Mouse (Mus musculus) Patski (cell line): Measurements from ENCODE around the gene Rnase2b. TPM values are rescaled to one million over a fixed set of nuclear protein-coding genes. Genes with fewer than 3 reads are reported as not detected.
"Not testable (repeated sequence)": the region's sequence is repeated elsewhere in the genome, so short reads cannot be mapped to it uniquely, and the experiment has no call there.

Source experiments
- ATAC-seq: fragments of 100-300 bp; one replicate; pipeline ENCODE4 v1.8.0; 2021
- CTCF ChIA-PET: fragments of 350-600 bp; sonication (Branson Sonifier 250); formaldehyde crosslinking; loops from one replicate; lab custom pipeline; 2022; ENCODE audit warnings: inconsistent platforms; lab: Charles Lee
- POLR2A ChIA-PET: fragments of 350-600 bp; sonication (Branson Sonifier 250); formaldehyde crosslinking; loops from one replicate; lab custom pipeline; 2022; ENCODE audit warnings: antibody characterized with exemption, inconsistent platforms; lab: Charles Lee
- DNase-seq: peaks from one replicate; pipeline ENCODE4 v3.0.0-alpha.2; 2011; ENCODE audit warnings: low read depth, low spot score
- H3K27me3 ChIP-seq: fragments of 371-371 bp; one replicate; pipeline ENCODE4 v1.5.1; 2021
- CTCF ChIP-seq: fragments of 100-300 bp; IDR thresholded peaks from one replicate; pipeline ENCODE4 v1.5.1; 2021
- in situ Hi-C: fragments of 300-500 bp; cut with MboI; formaldehyde crosslinking; loops from 3 replicates; pipeline ENCODE4 v1.11.1; 2018; ENCODE audit warnings: low pct_unique_long_range_greater_than_20kb, mixed read lengths
- polyA plus RNA-seq: library from polyadenylated mRNA; unstranded; gene quantifications from one replicate; pipeline ENCODE4 v1.2.3, GENCODE M21; 2021

Rnase2b gene
- not detected for polyA plus RNA-seq

DNA sequence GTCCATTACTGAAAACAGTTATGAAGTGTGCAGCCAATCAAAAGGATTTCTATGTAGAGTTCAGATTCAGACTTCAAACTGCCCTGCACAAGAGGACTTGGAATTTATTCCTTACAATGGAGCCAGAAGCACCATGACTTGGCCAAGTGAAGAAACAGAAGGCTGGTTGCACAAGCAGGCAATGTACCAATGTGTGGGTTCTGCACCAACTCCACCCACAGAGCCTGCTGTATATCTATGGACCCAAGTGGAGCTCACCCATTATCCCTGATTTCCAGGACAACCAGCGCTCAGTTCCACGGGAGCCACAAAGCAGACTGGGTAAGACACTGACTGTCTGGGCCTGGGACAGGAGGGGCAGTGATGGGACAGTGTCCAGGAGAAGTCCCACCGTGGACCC, at the start of gene Rnase2b:
Gene Rnase2b (plus strand): TSS at position 285 of the 400 bp plus-strand sequence.
- CTCF ChIA-PET, in situ Hi-C loops, DNase-seq, POLR2A ChIA-PET, ATAC-seq, H3K27me3 ChIP-seq: not testable (repeated sequence)

DNA sequence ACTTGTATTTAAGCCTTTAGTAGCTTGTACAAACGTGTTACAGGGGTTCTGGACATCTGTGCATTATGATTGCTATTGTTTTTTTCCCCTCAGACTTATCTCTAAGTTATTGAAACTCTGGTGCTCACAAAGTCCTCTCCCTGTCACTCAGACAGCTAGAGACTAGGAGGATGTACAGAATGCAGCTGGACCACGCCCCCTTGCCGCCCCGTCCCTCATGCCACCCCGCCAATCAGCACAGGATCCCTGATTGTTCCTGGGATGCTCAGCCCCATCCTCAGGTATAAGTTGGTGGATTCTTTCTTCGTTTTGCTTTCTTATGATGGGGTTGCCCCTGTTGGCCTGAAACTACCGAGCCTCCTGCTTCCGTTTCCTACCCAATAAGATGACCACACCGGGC, 48.6 kb upstream of the Rnase2b start:
- DNase-seq: no peak
- no peak for TF ChIP-seq CTCF
- ChIA-PET POLR2A (no interaction called here), CTCF (no interaction called here)
- in situ Hi-C loops: no loop called here
- no peaks in the 10 kb centered on the region for H3K27me3 ChIP-seq
- no peak for ATAC-seq

DNA sequence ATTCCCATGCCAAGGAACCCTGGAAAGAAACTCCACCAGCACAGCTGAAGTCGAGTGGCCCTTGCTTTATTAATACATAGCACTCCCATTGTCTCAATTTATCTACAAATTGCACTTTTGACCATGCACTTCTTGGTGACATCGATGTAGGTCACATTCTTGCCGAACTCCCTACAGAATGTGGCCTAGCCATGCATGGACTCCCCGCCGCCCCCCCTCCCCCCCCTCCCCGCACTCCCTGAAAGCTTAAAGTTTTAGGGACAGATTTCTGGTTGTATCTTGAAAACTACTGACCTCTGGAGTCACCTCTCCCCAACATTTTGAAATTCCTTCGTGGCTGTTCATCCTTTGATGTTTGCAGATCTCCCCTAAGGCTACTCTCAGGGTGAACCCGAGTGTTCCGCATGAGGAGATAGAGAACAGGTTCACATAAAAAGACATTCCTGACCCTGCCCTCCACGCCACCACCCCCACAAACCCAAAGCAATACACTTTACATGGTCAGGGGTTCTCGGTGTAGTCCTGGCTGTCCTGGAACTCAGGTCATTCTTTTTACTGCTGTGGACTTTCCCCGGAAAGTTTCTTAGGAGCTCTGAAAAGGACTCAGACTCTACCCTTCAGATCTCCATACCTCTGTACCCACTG, 48.0 kb upstream of the Rnase2b start, which contains the start of gene Eddm3b:
Gene Eddm3b (plus strand): TSS at position 511 of the 645 bp plus-strand sequence.
- H3K27me3 ChIP-seq: no peaks in the 10 kb centered on the region

DNA sequence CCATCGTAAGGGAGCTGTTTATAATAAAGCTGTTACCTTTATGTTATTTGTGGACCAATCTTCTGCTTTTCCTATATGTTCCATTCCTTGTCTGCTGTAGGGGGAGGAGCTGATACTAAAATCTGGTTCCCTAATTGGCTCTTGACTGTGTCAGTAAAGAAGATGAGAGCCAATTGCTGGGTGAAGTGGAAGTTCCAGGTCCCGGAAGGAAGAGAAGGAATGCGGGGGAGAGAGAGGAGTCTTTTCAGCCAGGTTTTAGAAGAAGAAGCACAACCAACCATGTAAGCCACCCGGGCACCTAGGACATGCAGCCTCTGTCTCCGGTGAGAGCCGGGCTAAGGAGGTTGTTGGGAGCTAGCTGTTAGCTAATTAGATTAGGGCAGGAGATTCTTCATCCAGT, 36.4 kb upstream of the Rnase2b start:
- no peak for TF ChIP-seq CTCF
- ATAC-seq (no peak), DNase-seq (no peak)
- ChIA-PET POLR2A (no interaction called here), CTCF (no interaction called here)
- in situ Hi-C loops: no loop called here
- no peaks in the 10 kb centered on the region for H3K27me3 ChIP-seq

More for the DNA sequence above, 48.0 kb upstream of the Rnase2b start, which contains the start of gene Eddm3b:
- DNase-seq: no peak
- peak; percentile 54 for ATAC-seq
- in situ Hi-C loops: no loop called here
- ChIA-PET POLR2A (no interaction called here), CTCF (no interaction called here)
- no peak for TF ChIP-seq CTCF

DNA sequence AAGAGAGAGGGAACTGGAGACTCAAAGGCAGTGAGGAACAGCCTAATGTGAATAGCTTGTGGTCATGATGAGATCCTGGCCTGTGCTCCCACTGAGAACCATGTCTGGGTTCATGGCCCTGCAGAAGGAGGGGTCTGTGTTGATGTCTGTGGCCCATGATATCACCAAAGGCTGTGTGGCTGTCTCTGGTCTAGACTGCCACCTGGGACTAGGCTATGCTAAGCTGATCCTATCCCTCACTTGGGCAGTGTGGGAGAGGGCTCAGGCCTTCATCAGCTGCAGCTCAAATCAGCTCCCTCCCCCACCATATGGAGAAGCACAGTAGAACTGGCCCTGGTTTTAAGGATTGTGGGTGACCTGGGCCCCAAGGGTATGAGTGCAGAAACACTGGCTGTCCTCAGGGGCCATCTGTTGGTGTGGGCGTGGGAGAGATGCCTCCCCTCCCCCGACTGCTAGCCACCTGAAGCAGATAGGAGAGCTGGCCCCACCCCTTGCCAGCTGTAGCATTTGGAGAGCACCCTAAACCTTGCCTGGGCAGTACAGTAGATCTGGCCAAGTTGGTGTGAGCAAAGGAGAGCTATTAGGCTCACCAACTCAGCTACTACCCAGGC, 34.3 kb upstream of the Rnase2b start:
- in situ Hi-C loops: no loop called here
- ChIA-PET POLR2A (no interaction called here), CTCF (no interaction called here)
- ATAC-seq (no peak), DNase-seq (no peak)
- no peak for TF ChIP-seq CTCF
- H3K27me3 ChIP-seq: no peaks in the 10 kb centered on the region

DNA sequence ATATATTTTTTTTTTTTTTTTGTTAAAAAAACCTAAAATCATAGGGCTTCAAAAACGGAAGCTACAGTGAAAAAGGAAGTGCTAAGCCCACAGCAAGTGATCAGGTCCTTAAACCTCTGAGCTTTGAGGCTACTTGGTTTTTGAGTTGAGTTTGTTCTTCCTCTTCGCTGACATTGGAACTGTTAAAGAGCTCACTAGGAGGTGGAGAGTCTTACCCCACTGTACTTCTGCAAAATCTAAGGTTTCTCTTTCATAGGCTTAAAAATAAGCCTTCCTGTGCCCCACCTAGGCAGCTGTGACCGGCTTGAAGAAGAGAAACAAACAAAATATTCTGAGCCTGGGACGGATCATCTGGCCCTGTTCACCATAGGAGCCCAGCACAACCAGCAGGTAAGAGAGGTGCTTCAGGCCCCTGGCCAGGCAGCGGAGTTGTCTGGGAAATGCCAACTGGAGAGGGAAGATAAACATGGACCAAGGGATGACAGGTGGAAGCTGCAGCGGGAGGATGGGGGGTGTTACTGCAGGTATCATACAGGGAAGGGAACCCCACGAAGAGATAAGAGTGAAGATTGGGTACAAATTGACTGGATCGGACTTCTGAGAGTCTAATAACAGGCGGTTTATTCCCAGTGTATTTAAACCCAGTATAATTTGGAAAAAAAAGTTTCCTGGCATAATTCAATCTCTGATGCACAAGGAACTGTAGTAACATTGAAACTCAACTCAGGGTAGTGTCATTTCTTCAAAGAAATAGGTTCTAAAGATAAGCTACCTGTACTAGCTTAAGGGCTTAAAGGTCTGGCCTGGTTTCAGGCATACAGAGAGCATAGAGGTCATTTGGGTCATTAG, 33.1 kb upstream of the Rnase2b start:
- no peak for DNase-seq
- CTCF ChIA-PET: no interaction called here
- POLR2A ChIA-PET: interaction anchor here (0.6 kb wide), 1 partner anchor 1787 kb away, joined by 3 read pairs; no protein-coding TSS in a partner anchor
- H3K27me3 ChIP-seq: no peaks in the 10 kb centered on the region
- no peak for TF ChIP-seq CTCF
- in situ Hi-C loops: no loop called here
- no peak for ATAC-seq

DNA sequence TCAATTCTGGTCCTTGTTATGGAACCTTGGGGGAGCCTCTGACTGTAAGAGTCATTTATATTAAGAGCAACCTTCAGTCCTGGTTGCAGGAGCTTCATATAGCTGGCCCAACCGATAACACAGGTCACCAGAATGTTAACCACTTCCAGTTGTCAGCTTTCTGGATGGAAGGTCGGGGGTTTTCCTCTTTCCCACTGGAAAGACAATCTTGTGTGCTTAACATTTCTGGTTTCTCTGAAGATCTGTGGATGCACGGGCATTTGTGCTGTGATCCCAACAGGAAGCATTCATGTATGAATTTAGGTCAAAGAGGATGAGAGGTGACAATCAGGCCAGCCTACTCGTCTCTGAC, 32.5 kb upstream of the Rnase2b start:
- no peaks in the 10 kb centered on the region for H3K27me3 ChIP-seq
- ChIA-PET POLR2A (no interaction called here), CTCF (no interaction called here)
- DNase-seq (no peak), ATAC-seq (no peak)
- no peak for TF ChIP-seq CTCF
- in situ Hi-C loops: no loop called here

DNA sequence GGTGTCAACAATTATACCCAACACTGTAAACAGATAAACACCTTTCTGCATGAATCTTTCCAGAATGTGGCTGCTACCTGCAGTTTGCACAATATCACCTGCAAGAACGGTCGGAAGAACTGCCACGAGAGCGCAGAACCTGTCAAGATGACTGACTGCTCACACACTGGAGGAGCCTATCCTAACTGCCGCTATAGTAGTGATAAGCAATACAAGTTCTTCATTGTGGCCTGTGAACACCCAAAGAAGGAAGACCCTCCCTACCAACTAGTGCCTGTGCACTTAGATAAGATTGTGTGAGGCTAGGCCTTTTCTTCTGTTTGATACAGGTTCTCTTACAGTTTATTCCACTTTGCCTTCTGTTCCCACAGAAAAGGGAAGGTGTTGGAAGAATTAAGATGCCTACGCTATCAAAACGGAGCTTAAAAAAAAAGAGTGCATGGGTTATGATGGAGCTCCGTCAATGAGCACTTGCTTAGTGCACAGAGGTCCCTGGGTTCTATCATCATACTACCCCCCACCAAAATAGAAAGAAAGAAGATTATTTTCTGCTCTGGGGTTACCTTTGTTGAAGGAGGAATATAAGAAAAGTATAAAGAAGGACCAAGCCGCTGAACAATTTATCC, 31.6 kb upstream of the Rnase2b start:
- no peak for DNase-seq
- ATAC-seq: no peak
- ChIA-PET CTCF (no interaction called here), POLR2A (no interaction called here)
- no peak for TF ChIP-seq CTCF
- in situ Hi-C loops: no loop called here
- no peaks in the 10 kb centered on the region for H3K27me3 ChIP-seq

DNA sequence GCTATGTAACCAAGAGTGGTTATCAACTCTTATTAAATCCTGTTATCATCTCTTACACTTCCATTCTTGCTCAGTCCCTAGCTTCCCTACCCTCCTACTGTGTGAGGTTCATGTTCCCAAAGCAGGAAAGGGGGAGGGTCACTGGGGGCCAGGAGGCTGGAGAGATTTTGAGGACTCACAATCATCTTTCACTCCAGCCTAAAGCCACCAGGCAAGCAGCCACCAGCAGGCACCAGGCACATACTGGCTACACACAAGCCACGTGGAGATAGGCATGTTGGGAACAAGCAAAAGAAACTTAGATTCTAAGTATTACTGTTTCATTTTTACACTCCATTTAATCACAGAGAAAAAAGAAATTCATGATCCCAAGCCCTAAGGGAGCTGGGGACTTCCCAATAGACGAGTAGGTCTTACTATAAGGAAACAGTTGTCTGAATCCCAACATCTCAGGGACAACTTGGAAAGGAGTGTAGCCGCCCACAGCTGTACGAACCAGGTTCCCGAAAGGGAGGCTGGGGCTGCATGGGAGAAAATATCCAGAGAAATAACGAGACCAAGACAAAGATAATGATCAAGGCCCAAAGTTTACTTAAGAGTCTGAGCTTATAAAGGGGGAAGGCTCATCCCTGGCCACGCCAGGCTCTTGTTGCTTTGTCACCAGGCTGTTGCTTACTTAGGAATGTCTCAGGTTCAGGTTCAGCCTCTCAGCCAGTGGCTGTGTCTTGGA, 30.8 kb upstream of the Rnase2b start:
- no peaks in the 10 kb centered on the region for H3K27me3 ChIP-seq
- TF ChIP-seq CTCF: no peak
- ATAC-seq: no peak
- DNase-seq: no peak
- in situ Hi-C loops: no loop called here
- CTCF ChIA-PET: no interaction called here
- POLR2A ChIA-PET: no interaction called here

DNA sequence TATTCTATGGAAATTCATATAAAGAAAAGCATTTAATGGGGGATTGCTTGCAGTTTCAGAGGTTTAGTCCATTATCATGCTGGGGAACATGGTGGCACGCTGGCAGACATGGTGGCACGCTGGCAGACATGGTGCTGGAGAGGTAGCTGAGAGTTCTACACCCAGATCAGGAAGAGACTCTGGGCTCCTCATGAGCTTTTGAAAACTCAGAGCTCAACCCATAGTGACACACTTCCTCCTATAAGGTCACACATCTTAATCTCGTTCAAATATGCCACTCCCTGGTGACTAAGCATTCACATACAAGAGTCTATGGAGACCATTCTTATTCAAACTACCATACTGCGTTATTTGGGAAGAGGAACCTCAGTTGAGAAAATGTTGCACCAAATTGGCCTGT, 29.7 kb upstream of the Rnase2b start:
- ChIA-PET POLR2A (no interaction called here), CTCF (no interaction called here)
- ATAC-seq: no peak
- in situ Hi-C loops: no loop called here
- H3K27me3 ChIP-seq: no peaks in the 10 kb centered on the region
- DNase-seq: no peak
- no peak for TF ChIP-seq CTCF
